Mouse (Mus musculus) lung, adult 2 months (tissue): ENCODE data around the gene Tmprss12.
"Not testable (repeated sequence)": the region's sequence is repeated elsewhere in the genome, so short reads cannot be mapped to it uniquely, and the experiment has no call there.

Experiments used
- CTCF ChIP-seq: fragments of 200-500 bp; IDR thresholded peaks from 2 replicates; pipeline ENCODE4 v1.5.1; 2011; ENCODE audit warnings: mild to moderate bottlenecking, low read length, control low read depth; ENCODE audit not compliant: insufficient read depth
- POLR2A ChIP-seq: fragments of 200-500 bp; IDR thresholded peaks from 2 replicates; pipeline ENCODE4 v1.6.1; 2011; ENCODE audit warnings: low read depth, mild to moderate bottlenecking, control low read depth, low read length, borderline replicate concordance; ENCODE audit errors: extremely low read depth

- not testable (repeated sequence) for TF ChIP-seq CTCF, POLR2A
Observed at GRCm38 (mm10) chr15:100337328-100337727, 56.7 kb downstream of the Tmprss12 start.
